Mouse (Mus musculus) thymus, adult 2 months (tissue): ENCODE data around the gene Tmem184a. TPM values are rescaled to one million over a fixed set of nuclear protein-coding genes. Genes with fewer than 3 reads are reported as not detected.

Experiments
- DNase-seq: peaks from one replicate; pipeline ENCODE4 v3.0.0; 2021
- H3K27ac ChIP-seq: fragments of 200-500 bp; 2 replicates; pipeline ENCODE4 v1.5.1; 2012; ENCODE audit warnings: low read length, control low read depth; ENCODE audit not compliant: control insufficient read depth, insufficient read depth
- H3K27me3 ChIP-seq: fragments of 200-500 bp; 2 replicates; pipeline ENCODE4 v1.6.1; 2012; ENCODE audit warnings: mild to moderate bottlenecking, low read length, moderate library complexity, mixed read lengths; ENCODE audit not compliant: control insufficient read depth, insufficient read depth
- H3K36me3 ChIP-seq: fragments of 200-500 bp; 2 replicates; pipeline ENCODE4 v1.6.1; 2012; ENCODE audit warnings: mild to moderate bottlenecking, low read length, moderate library complexity; ENCODE audit not compliant: control insufficient read depth, insufficient read depth
- H3K4me1 ChIP-seq: fragments of 200-500 bp; replicated peaks from 2 replicates; pipeline ENCODE4 v1.6.1; 2012; ENCODE audit warnings: low read length; ENCODE audit not compliant: control insufficient read depth, insufficient read depth
- H3K4me3 ChIP-seq: fragments of 200-500 bp; 2 replicates; pipeline ENCODE4 v1.5.1; 2012; ENCODE audit warnings: mild to moderate bottlenecking, low read length, control low read depth, moderate library complexity; ENCODE audit not compliant: control insufficient read depth, insufficient read depth
- CTCF ChIP-seq: fragments of 200-500 bp; IDR thresholded peaks from 2 replicates; pipeline ENCODE4 v1.5.1; 2012; ENCODE audit warnings: mild to moderate bottlenecking, control low read depth, low read length, moderate library complexity, borderline replicate concordance; ENCODE audit not compliant: control insufficient read depth, poor library complexity, insufficient read depth; ENCODE audit errors: extremely low read depth
- POLR2A ChIP-seq: fragments of 200-500 bp; IDR thresholded peaks from 2 replicates; pipeline ENCODE4 v1.6.1; 2012; ENCODE audit warnings: mild to moderate bottlenecking, low read length, control low read depth, moderate library complexity; ENCODE audit not compliant: control insufficient read depth, poor library complexity, insufficient read depth; ENCODE audit errors: extremely low read depth
- WGBS: fragments of 180-500 bp; shearing (Covaris S2); methylation state at CpG from one replicate; pipeline ENCODE4 v1.1.7; 2018; 5-methylcytosine and 5-hydroxymethylcytosine counted together
- polyA plus RNA-seq: library from polyadenylated mRNA; depleted of rRNA; stranded (reverse); fragments of >200 nt; gene quantifications from 2 replicates; pipeline ENCODE4 v1.2.3, GENCODE M21; 2012

The Tmem184a gene
- polyA plus RNA-seq, 1 experiment: 7.6 TPM

GRCm38 (mm10) chr5:139798168-139798900 lies 21.4 kb downstream of the Tmem184a start:
- no peak for TF ChIP-seq POLR2A
- no peak for TF ChIP-seq CTCF
- DNase-seq: no peak
- Histone ChIP-seq H3K27ac (no peak overlapping the region), H3K36me3 (peaks cover 18% of the 10 kb centered on the region), H3K4me1 (peaks cover 40% of the 10 kb centered on the region), H3K4me3 (no peak overlapping the region), H3K27me3 (no peaks in the 10 kb centered on the region)
- WGBS: 84% methylated on average over 12 of the region's 12 CpGs

GRCm38 (mm10) chr5:139797473-139798167 lies 22.1 kb downstream of the Tmem184a start:
- no peak for DNase-seq
- 87% methylated on average over 11 of the region's 11 CpGs for WGBS
- H3K27me3 ChIP-seq: no peaks in the 10 kb centered on the region

GRCm38 (mm10) chr5:139796900-139797299 lies 22.8 kb downstream of the Tmem184a start:
- TF ChIP-seq POLR2A (no peak), CTCF (no peak)
- WGBS: 87% methylated on average over 13 of the region's 13 CpGs
- Histone ChIP-seq H3K4me1 (peaks cover 49% of the 10 kb centered on the region), H3K36me3 (peaks cover 18% of the 10 kb centered on the region), H3K4me3 (no peak overlapping the region), H3K27ac (no peak overlapping the region), H3K27me3 (no peaks in the 10 kb centered on the region)
- no peak for DNase-seq

More at GRCm38 (mm10) chr5:139797473-139798167, 22.1 kb downstream of the Tmem184a start:
- Histone ChIP-seq H3K27ac (no peak overlapping the region), H3K4me3 (no peak overlapping the region), H3K4me1 (peaks cover 45% of the 10 kb centered on the region), H3K36me3 (peaks cover 18% of the 10 kb centered on the region)
- no peak for TF ChIP-seq POLR2A
- TF ChIP-seq CTCF: no peak

DNA sequence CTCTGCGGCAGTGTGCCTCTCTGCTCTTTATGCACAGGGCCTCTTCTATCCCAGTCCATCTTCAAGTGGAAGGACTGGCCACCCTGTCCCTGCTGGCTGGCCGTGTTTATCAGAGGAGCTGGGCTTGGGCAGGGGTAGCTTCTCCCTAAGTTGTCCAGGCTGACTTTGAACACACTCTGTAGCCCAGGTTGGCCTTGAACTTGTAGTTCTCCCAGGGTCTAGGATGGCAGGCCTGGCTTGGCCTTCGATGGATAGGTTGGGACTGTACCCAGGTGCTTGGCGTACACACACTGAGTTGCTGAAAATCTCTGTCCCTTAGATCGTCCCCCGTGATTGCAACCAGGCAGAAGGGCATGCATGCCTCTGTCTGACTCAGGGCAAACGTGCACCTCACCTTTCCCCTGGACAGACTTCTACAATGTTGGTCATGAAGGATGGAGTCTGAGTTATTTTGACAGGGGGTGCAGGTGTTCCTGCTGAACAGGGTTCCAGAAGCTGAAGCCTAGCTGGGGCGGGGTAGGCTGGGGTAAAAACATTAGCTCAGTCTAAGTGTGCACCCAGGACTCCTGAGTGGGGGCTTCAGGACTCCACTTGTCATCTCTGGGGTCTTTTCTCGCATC lies 23.6 kb downstream of the Tmem184a start:
- WGBS: 91% methylated on average over 9 of the region's 9 CpGs
- peaks cover 18% of the 10 kb centered on the region for H3K36me3 ChIP-seq
- DNase-seq: no peak

GRCm38 (mm10) chr5:139794938-139795337 lies 24.8 kb downstream of the Tmem184a start:
- Histone ChIP-seq H3K4me3 (no peak overlapping the region), H3K36me3 (peaks cover 7% of the 10 kb centered on the region), H3K27me3 (no peaks in the 10 kb centered on the region), H3K4me1 (peaks cover 53% of the 10 kb centered on the region), H3K27ac (no peak overlapping the region)
- TF ChIP-seq POLR2A: no peak
- TF ChIP-seq CTCF: no peak
- no peak for DNase-seq
- 13% methylated on average over 10 of the region's 10 CpGs for WGBS

More for the DNA sequence above, 23.6 kb downstream of the Tmem184a start:
- Histone ChIP-seq H3K27me3 (no peaks in the 10 kb centered on the region), H3K27ac (no peak overlapping the region), H3K4me3 (no peak overlapping the region), H3K4me1 (peaks cover 50% of the 10 kb centered on the region)
- no peak for TF ChIP-seq CTCF

DNA sequence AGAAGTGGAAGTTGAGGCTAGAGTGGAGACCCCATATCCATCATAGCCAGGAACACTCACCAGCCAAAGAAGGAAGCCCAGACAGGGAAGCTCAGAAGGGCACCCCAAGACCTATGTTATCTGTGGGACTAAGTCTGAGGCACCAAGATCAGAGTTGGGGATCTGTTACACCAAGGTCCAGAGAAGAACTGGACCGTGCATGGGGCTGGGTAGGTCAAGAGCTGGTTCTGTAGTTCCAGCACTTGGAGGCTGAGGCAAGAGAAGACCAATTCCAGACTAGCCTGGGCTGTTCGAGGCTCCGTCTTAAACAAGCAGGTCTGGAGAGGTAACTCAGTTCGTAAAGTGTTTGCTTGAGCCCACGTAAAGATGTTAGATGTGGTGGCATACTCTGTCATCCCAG lies 25.6 kb downstream of the Tmem184a start:
- 62% methylated on average over 5 of the region's 5 CpGs for WGBS
- Histone ChIP-seq H3K27ac (no peak overlapping the region; the same call in 1 of the 2 replicates), H3K4me3 (no peak overlapping the region), H3K4me1 (peaks cover 53% of the 10 kb centered on the region), H3K27me3 (no peaks in the 10 kb centered on the region), H3K36me3 (no peaks in the 10 kb centered on the region; the same call in 1 of the 2 replicates)
- TF ChIP-seq CTCF (no peak), POLR2A (no peak)
- no peak for DNase-seq
